Mouse (Mus musculus): Measurements from ENCODE around the gene Shisa8.

GRCm38 (mm10) chr15:82187924-82188323 lies 24.7 kb downstream of the Shisa8 start:
- TF ChIP-seq CTCF (IDR thresholded peaks at IDR 0.05; ENCODE audit: low read depth, low read length), result no peak
- no peak for TF ChIP-seq GATA1 (IDR thresholded peaks at IDR 0.05; ENCODE audit: borderline replicate concordance, low read length)
- TF ChIP-seq TAL1 (conservative IDR thresholded peaks at IDR 0.05; ENCODE audit: low read depth, low read length), result no peak
- TF ChIP-seq POLR2AphosphoS5 (IDR thresholded peaks at IDR 0.05; ENCODE audit: insufficient replicate concordance, low read depth, low read length), result no peak

All from G1E (cell line).